Mouse (Mus musculus) midbrain, embryonic 10.5 days (tissue): ENCODE data around the gene F13a1. TPM values are rescaled to one million over a fixed set of nuclear protein-coding genes. Genes with fewer than 3 reads are reported as not detected.

Experiments used
- DNase-seq: peaks from one replicate; pipeline ENCODE4 v3.0.0-alpha.2; 2017; ENCODE audit warnings: low spot score
- H3K27ac ChIP-seq: fragments of 300-500 bp; sonication (generic); replicated peaks from 2 replicates; pipeline ENCODE4 v1.5.1; 2016; ENCODE audit warnings: mild to moderate bottlenecking
- H3K27me3 ChIP-seq: fragments of 300-500 bp; sonication (generic); 2 replicates; pipeline ENCODE4 v1.6.1; 2016; ENCODE audit warnings: low read depth, mild to moderate bottlenecking; ENCODE audit not compliant: poor library complexity, severe bottlenecking
- H3K36me3 ChIP-seq: fragments of 300-500 bp; sonication (generic); 2 replicates; pipeline ENCODE4 v1.6.1; 2016; ENCODE audit warnings: mild to moderate bottlenecking, moderate library complexity
- H3K4me1 ChIP-seq: fragments of 300-500 bp; sonication (generic); 2 replicates; pipeline ENCODE4 v1.6.1; 2016
- H3K4me3 ChIP-seq: fragments of 300-500 bp; sonication (generic); 2 replicates; pipeline ENCODE4 v1.5.1; 2016; ENCODE audit warnings: mild to moderate bottlenecking, moderate library complexity
- H3K9me3 ChIP-seq: fragments of 300-500 bp; sonication (generic); replicated peaks from 2 replicates; pipeline ENCODE4 v1.6.1; 2016; ENCODE audit warnings: mild to moderate bottlenecking
- WGBS: fragments of 180-500 bp; shearing (Covaris S2); methylation state at CpG from one replicate; pipeline ENCODE4 v1.1.7; 2016; 5-methylcytosine and 5-hydroxymethylcytosine counted together
- polyA plus RNA-seq: library from polyadenylated mRNA; unstranded; fragments of >200 nt; fragmentation: Nextera tagmentation; extraction: Ambion mirVana; gene quantifications from 2 replicates; pipeline ENCODE4 v1.2.1, GENCODE M21; 2016

Gene F13a1
- 5.9 and 14.0 TPM in 2 replicates for polyA plus RNA-seq

DNA sequence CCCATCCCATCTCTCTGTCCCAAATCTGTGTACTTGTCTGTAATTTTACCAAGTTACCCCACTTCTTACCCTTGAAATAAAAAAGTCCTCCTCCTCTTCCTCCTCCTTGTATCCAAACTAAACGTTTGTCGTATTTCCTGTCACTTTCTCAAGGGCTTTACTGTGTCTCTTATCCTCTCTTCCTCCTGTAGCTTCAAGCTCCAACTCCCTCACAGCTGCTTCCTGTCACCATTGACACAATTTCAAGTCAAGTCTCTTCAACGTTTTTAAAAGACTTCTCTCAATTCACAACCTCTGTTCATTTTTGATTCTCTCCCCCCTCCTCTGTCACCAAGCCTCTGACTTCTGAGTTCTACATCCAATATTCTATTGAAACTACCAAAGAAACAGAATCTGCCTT, at the start of gene F13a1:
Gene F13a1 (minus strand): TSS at position 119 of the 400 bp plus-strand sequence.
- H3K9me3 ChIP-seq: no peaks in the 10 kb centered on the region
- no peaks in the 10 kb centered on the region for H3K27me3 ChIP-seq
- DNase-seq: no peak
- no peak within 1 kb of the TSS for H3K27ac ChIP-seq
- WGBS: 78% methylated on average over 3 of the region's 3 CpGs
- no peaks in the 10 kb centered on the region for H3K36me3 ChIP-seq
- H3K4me3 ChIP-seq: no peak within 1 kb of the TSS
- H3K4me1 ChIP-seq: no peaks in the 10 kb centered on the region

DNA sequence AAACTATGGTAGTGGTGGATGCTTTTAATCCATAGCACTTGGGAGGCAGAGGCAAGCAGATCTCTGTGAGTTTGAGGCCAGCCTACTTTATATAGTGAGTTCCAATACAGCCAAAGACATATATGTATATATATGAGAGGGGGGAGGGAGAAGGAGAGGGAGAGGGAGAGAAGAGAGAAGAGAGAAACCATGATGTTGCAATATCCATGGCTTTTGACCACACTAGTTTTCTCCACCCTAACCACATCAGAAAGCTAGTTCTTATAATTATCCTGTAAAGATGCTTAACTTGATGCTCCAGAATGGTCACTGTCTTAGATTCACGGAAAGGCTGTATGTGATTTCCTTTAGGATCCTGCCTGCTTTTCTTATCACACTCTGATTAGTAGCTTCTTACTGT, 41.6 kb upstream of the F13a1 start:
- 94% methylated on average over 1 of the region's 1 CpGs for WGBS

DNA sequence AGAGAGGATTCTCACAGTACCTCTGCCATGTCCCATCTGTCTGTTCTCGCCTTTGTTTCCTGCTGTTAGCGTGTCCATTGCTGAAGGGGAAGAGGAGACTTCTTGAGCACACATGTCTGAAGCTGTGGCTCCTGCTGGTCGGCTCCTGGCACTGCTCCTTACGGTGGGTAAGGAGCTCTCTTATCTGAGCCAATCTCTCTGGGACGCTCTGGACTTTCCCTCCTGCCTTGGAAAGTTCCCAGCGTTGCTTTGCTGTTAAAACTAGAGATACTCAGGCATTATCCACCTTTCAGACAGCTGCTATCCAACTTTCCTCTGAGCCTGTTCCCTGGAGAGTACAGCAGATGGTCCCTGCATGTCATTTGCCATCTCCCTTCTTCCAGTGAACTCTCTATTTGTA, 39.1 kb upstream of the F13a1 start:
- 78% methylated on average over 6 of the region's 6 CpGs for WGBS
- Histone ChIP-seq H3K36me3 (no peaks in the 10 kb centered on the region), H3K9me3 (no peaks in the 10 kb centered on the region), H3K27ac (no peak overlapping the region), H3K4me1 (no peaks in the 10 kb centered on the region), H3K4me3 (no peak overlapping the region), H3K27me3 (no peaks in the 10 kb centered on the region)
- no peak for DNase-seq

More for the DNA sequence above, 41.6 kb upstream of the F13a1 start:
- Histone ChIP-seq H3K9me3 (no peaks in the 10 kb centered on the region), H3K27me3 (no peaks in the 10 kb centered on the region), H3K4me3 (no peak overlapping the region), H3K36me3 (no peaks in the 10 kb centered on the region), H3K4me1 (no peaks in the 10 kb centered on the region), H3K27ac (no peak overlapping the region)
- no peak for DNase-seq

DNA sequence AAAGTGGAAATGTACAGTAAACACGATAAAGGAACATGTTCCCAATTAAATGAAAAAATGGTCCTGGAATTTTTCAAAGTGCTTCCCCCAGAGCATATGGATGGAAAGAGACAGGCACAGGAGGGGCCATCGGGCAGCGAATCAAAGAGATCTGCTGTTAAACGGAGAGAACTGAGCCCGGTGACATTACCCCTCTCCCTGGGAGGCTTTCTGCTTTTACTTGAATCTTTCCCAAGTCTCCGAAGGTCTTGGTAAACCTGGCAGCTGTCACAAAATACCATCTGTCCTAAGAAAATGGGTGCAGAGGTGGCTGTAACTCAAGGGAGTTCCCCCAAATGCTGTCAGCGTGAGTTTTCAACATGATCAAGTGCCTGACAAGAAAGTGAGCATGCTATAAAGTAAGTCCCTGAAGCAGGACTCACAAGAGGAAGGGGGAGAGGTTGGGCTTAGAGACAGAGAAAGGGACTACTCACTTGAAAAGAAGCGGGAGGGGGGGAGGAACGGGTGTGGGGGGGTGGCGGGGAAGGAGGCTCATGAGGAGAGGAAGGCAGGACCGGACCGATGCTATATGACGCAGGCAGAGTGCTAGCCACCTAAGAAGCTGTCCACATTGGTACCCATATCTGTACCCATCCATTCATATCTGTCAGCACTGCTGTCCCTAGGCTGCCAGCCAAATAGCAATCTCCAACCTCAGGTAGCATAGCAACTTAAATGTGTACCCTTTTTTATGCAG, 31.6 kb upstream of the F13a1 start:
- Histone ChIP-seq H3K27me3 (peaks cover 25% of the 10 kb centered on the region), H3K4me3 (no peak overlapping the region), H3K9me3 (no peaks in the 10 kb centered on the region), H3K27ac (no peak overlapping the region), H3K4me1 (peaks cover 15% of the 10 kb centered on the region), H3K36me3 (no peaks in the 10 kb centered on the region)
- WGBS: 61% methylated on average over 13 of the region's 13 CpGs
- no peak for DNase-seq

DNA sequence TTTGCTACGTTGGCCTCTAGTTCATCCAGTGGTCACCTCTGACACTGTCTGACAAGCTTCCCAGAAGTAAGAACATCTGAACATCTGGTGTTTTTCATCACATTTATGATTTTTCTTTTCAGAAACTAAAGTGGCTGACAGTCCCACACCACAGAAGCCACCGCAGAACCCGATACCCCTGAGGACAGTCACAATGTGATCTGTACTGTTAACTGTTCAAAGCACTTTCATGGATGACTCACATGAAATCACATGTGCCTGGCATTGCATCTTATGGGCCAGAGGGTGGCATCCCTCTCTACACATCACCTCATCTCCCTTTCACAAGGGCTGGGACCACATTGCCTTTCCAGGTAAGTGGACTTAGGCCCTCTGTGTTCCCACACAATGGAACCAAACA, 21.3 kb upstream of the F13a1 start:
- Histone ChIP-seq H3K9me3 (no peaks in the 10 kb centered on the region), H3K27ac (no peak overlapping the region), H3K4me3 (no peak overlapping the region), H3K36me3 (no peaks in the 10 kb centered on the region), H3K4me1 (no peaks in the 10 kb centered on the region), H3K27me3 (no peaks in the 10 kb centered on the region)
- WGBS: 89% methylated on average over 3 of the region's 3 CpGs
- no peak for DNase-seq

DNA sequence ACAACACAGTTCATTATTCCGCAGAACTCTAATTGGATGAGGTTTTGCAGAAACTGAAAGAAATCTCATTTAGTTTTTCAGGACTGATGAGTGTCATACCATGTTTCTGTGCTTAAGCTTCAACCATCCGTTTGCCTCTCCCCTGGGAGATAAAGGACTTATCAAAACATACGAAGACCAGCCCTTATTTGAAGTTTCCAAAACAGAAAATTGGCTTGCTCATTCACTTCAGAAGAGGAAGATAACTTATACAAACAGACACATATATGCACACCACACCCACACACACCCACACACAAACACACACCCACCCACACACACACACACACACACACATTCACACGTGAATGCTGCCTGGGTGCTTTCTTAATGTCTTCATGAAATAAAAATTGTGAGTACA, 20.8 kb upstream of the F13a1 start:
- H3K36me3 ChIP-seq: no peaks in the 10 kb centered on the region
- no peaks in the 10 kb centered on the region for H3K4me1 ChIP-seq
- H3K27ac ChIP-seq: no peak overlapping the region
- no peak for DNase-seq
- WGBS: 81% methylated on average over 4 of the region's 4 CpGs
- no peaks in the 10 kb centered on the region for H3K27me3 ChIP-seq
- H3K4me3 ChIP-seq: no peak overlapping the region
- no peaks in the 10 kb centered on the region for H3K9me3 ChIP-seq

DNA sequence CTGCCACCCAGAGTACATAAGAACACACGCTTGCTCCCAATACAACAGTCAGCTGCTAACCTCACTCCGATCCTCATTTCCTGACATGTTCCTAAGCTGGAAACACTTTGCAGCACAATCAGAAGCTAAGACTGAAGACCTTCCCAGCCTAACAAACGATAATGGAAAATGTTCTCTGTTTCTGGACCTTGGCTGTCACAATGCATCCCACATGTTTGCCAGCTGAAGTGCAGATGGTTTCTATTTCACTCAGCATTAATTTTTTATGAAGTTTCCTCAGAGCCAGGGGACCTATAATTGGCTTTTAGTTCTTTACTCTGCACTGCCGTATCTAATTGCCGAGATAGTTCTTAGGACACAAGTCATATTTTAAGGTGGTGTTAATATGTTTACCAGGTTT, 10.8 kb upstream of the F13a1 start:
- Histone ChIP-seq H3K27me3 (no peaks in the 10 kb centered on the region), H3K9me3 (no peaks in the 10 kb centered on the region), H3K4me3 (no peak overlapping the region), H3K36me3 (no peaks in the 10 kb centered on the region), H3K4me1 (no peaks in the 10 kb centered on the region), H3K27ac (no peak overlapping the region)
- WGBS: 88% methylated on average over 5 of the region's 5 CpGs
- DNase-seq: no peak

DNA sequence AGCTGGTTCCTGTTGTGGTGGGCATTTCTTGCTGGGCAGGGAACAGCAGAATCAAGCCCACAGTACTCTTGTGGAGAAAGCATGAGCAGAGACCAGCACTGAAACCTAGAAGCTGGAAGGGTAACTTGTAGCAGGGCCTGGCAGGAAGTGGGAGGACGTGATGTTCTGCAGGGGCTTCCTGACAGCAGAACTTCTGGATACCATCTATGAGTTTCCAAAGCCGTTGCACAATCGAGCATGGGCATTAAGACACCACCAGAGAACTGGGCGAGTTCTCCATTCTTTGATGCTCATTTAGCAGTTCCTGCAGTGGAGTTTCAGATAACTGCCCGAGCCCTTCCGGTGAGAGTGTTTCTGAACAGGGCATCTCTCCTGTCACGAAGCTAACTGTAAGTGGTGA, 6.6 kb upstream of the F13a1 start:
- H3K27me3 ChIP-seq: no peaks in the 10 kb centered on the region
- no peak overlapping the region for H3K27ac ChIP-seq
- no peaks in the 10 kb centered on the region for H3K9me3 ChIP-seq
- no peaks in the 10 kb centered on the region for H3K4me1 ChIP-seq
- H3K4me3 ChIP-seq: no peak overlapping the region
- no peaks in the 10 kb centered on the region for H3K36me3 ChIP-seq
- WGBS: 92% methylated on average over 7 of the region's 7 CpGs
- no peak for DNase-seq

DNA sequence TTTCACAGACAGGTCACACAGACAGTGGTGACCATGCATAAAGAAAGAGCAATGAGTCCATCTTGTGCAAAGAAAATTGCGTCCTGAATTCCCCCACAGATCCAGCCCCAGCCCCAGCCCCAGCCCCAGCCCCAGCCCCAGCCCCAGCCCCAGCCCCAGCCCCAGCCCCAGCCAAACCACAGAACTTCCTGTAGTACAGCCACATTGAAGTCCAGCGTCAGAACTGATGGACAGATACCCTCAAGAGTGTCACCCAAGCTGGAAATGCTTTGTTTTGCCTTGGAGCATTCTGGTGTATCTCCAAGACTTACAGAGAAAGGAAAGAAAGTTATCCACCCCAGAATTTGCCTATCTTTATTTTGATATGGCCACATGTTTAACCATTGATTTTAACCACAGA, 413 bp downstream of the F13a1 start:
- no peak overlapping the region for H3K27ac ChIP-seq
- no peaks in the 10 kb centered on the region for H3K4me1 ChIP-seq
- H3K36me3 ChIP-seq: no peaks in the 10 kb centered on the region
- no peak overlapping the region for H3K4me3 ChIP-seq
- H3K9me3 ChIP-seq: no peaks in the 10 kb centered on the region
- WGBS: 86% methylated on average over 2 of the region's 2 CpGs
- DNase-seq: no peak
- H3K27me3 ChIP-seq: no peaks in the 10 kb centered on the region

DNA sequence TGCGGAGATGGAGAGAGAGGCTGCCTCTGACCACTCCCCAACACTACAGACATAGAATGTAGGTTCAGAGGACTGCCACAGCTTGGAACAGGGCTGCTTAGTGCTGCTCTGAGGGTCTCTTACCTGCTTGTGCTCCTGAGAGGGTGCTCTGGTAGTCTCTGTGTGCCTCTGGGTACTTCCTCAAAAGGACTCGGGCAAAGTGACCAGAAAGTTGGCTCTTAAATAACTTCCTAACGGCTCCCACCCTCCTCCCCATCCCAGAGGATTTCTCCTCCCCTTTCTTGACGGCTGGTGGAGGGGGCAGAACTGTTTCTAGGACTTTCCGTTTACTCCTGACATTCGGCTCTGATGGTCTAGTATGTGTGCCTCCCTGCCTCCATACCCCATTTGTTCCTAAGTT, 1.0 kb downstream of the F13a1 start:
- no peaks in the 10 kb centered on the region for H3K36me3 ChIP-seq
- no peaks in the 10 kb centered on the region for H3K9me3 ChIP-seq
- no peaks in the 10 kb centered on the region for H3K4me1 ChIP-seq
- no peaks in the 10 kb centered on the region for H3K27me3 ChIP-seq
- no peak overlapping the region for H3K27ac ChIP-seq
- 78% methylated on average over 6 of the region's 6 CpGs for WGBS
- DNase-seq: no peak
- H3K4me3 ChIP-seq: no peak overlapping the region

DNA sequence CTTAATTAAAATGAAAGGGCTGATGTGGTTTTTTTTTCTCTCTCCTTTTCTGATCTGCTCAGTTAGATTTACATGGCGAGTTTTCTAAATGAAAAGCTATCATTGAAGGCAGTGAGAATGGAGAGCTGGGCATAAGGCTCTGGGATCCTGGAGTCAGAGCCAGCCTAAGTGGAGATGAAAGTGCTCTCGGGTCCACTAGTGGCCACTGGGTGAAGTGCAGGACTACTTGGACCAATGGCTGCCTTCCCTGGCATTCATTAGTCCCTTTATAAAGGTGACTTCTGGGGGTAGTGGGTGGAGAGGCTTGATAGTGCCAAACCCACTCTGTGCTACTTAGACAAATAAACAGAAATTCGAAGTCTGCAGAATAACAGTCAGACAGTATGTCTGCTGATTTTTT, 5.0 kb downstream of the F13a1 start:
- WGBS: 88% methylated on average over 3 of the region's 3 CpGs
- H3K4me1 ChIP-seq: no peaks in the 10 kb centered on the region
- no peak overlapping the region for H3K27ac ChIP-seq
- no peaks in the 10 kb centered on the region for H3K27me3 ChIP-seq
- no peaks in the 10 kb centered on the region for H3K36me3 ChIP-seq
- DNase-seq: peak; percentile 23
- no peaks in the 10 kb centered on the region for H3K9me3 ChIP-seq
- no peak overlapping the region for H3K4me3 ChIP-seq

DNA sequence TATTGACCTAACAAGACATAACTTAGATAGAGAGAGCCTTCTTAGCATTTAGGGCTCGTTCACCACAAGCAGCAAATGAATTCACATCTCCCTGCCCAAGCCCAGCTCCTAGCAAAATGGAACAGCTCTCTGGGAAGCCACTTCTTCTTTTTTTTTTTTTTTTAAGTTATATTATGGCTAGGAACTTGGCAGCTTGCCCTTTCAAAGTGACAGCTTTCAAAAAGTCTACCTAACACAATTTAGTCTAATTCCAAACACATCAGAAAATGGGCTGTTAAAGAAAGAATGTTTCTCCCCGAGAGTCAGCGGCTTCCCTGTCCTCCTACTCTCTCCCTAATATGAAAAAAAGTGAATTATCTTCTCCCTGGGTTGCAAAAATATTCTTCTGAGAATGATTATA, 15.3 kb downstream of the F13a1 start:
- no peak overlapping the region for H3K27ac ChIP-seq
- no peak for DNase-seq
- no peaks in the 10 kb centered on the region for H3K27me3 ChIP-seq
- 0 out of 2 replicates have a peak, but pooled peaks cover 2% of the 10 kb centered on the region for H3K9me3 ChIP-seq
- no peaks in the 10 kb centered on the region for H3K36me3 ChIP-seq
- no peak overlapping the region for H3K4me3 ChIP-seq
- WGBS: 89% methylated on average over 3 of the region's 3 CpGs
- H3K4me1 ChIP-seq: no peaks in the 10 kb centered on the region

DNA sequence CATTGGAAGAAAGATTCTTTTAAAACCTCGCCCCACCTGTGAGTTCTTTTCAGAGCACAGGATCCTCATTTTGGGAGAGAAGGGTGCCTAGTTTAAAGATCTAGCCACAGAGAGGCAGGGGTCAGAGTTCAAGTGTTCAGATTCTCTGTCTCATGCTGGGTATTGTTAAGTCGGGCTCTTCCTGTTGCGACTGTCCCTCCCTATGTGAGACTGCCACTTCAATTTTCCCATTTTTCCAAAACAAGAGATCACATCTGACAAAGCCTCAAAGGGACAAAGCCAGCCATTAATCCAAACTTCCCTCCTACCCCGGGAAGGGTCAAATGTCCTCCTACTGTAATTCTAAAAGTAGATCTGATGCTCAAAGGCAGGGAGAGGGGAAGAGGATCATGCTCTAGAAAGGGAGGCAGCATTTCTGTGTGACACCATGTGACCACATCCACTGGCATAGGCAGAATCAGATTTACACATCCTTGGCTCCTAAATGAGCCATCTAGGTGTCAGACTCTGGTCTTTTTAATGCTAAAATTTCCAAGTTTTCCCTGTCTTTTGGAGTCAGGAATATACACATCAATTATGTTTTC, 24.0 kb downstream of the F13a1 start:
- Histone ChIP-seq H3K9me3 (no peaks in the 10 kb centered on the region), H3K36me3 (no peaks in the 10 kb centered on the region), H3K27ac (no peak overlapping the region), H3K4me3 (no peak overlapping the region), H3K4me1 (0 out of 2 replicates have a peak, but pooled peaks cover 2% of the 10 kb centered on the region), H3K27me3 (no peaks in the 10 kb centered on the region)
- DNase-seq: no peak
- WGBS: 33% methylated on average over 4 of the region's 4 CpGs
